Mouse (Mus musculus) gastrocnemius, postnatal 36 days (tissue): ENCODE measurements around the gene Oxgr1. TPM values are rescaled to one million over a fixed set of nuclear protein-coding genes. Genes with fewer than 3 reads are reported as not detected.
"Not testable (repeated sequence)": the region's sequence is repeated elsewhere in the genome, so short reads cannot be mapped to it uniquely, and the experiment has no call there.

Source experiments
- DNase-seq, 2 experiments: peaks; one replicate each; pipeline ENCODE4 v3.0.0; 2022
- intact Hi-C: fragments of 180-260 bp; cut with DNase I; formaldehyde crosslinking; loops from one replicate; pipeline ENCODE4 v1.15.1; 2025
- total RNA-seq, 2 experiments: library from RNA; stranded (reverse); gene quantifications; 2 replicates each; pipeline ENCODE4 v1.2.3; 2021

The Oxgr1 gene
- total RNA-seq, 2 experiments from 2014 or later = not detected

DNA sequence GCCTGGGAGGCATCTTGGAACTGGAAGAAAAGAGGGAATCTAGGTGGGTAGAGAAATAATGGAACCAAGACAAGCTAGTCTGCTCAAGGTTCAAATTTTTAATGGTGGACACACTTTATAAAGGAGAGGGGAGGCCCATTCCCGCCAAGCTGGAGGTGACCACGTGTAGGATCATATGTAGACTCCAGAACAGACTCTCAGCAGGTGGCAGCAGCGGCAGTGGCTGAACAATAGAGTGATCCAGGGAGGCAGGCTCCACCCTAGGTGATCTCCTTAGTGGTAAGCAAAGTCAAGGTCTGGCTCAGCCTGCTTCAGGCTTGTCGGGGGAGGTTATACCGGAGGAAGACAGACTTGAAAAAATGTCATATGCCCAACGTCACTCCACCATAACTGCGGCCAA lies 55.9 kb downstream of the Oxgr1 start:
- intact Hi-C loops, DNase-seq: not testable (repeated sequence)

DNA sequence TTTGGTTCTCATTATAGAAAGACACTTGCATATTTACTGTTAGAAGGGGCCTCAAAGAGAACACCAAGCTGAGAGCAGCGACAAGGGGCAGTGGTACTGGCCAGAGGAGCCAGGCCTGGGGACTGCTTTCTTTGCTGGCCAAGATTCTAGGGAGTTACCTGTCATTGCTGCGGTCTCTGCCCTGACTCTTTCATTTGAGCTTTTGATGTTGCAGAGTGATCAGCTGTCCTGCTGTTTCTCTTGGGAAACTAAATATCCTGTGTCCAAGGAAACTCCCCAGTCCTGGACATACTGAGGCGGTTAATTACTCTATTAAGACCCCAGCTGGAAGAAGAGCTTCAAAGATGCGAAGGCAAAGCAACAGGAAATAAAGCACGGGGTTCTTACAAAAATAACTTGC lies 60.9 kb downstream of the Oxgr1 start:
- intact Hi-C loops = no loop called here
- no peak for DNase-seq

DNA sequence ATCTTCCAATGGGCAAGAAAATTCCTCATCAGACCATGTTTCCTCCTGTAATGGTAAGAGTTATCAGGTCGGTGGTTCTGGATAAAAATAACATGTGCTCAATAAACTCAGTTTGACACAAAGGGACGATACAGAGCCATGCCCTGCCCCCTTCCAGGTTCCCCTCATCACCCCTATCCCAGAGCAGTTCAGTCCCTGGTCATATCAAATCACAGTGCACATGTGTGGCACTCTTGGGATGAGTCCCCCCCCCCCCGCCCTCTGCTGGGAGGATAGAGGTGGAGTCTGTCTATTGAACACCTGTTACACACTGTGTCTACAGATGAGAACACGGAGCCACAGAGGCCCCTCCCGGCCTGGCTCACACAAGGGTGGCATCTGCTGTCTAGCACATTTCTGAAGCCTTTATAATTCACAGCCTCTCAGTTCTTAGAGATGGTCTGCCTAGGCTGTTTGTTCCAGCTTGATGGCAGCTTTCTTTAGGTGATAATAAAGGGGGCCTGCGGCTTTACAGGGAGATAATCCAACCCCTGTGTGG lies 61.5 kb downstream of the Oxgr1 start:
- intact Hi-C loops = no loop called here
- no peak for DNase-seq

Other genes with a start within 250 kb of the Oxgr1 start
- gene Mbnl2, start 233.2 kb upstream of the Oxgr1 start, total RNA-seq = 100 to 1,000 TPM; 312 to 318 TPM